Mouse (Mus musculus) neural tube, embryonic 14.5 days (tissue): Measurements from ENCODE around the gene Rptor. TPM values are rescaled to one million over a fixed set of nuclear protein-coding genes. Genes with fewer than 3 reads are reported as not detected.

Source experiments
- ATAC-seq: fragments of 200-750 bp; cut with Nextera tagmentation; 2 replicates; pipeline ENCODE4 v1.8.0; 2017; ENCODE audit warnings: low read depth, mild to moderate bottlenecking, moderate TSS enrichment, moderate library complexity
- H3K27ac ChIP-seq: fragments of 300-500 bp; sonication (generic); 2 replicates; pipeline ENCODE4 v1.5.1; 2014; ENCODE audit warnings: low read depth, mild to moderate bottlenecking, control low read depth, low read length, moderate library complexity, mixed read lengths
- H3K27me3 ChIP-seq: fragments of 300-500 bp; sonication (generic); 2 replicates; pipeline ENCODE4 v1.6.1; 2014; ENCODE audit warnings: low read length; ENCODE audit not compliant: control insufficient read depth, insufficient read depth
- H3K36me3 ChIP-seq: fragments of 300-500 bp; sonication (generic); 2 replicates; pipeline ENCODE4 v1.6.1; 2014; ENCODE audit warnings: low read length, mixed read lengths; ENCODE audit not compliant: control insufficient read depth, insufficient read depth
- H3K4me1 ChIP-seq: fragments of 300-500 bp; sonication (generic); 2 replicates; pipeline ENCODE4 v1.6.1; 2014; ENCODE audit warnings: low read length; ENCODE audit not compliant: control insufficient read depth, insufficient read depth
- H3K4me2 ChIP-seq: fragments of 300-500 bp; sonication (generic); 2 replicates; pipeline ENCODE4 v1.6.1; 2014; ENCODE audit warnings: mild to moderate bottlenecking, low read depth, low read length, control low read depth
- H3K4me3 ChIP-seq: fragments of 300-500 bp; sonication (generic); 2 replicates; pipeline ENCODE4 v1.5.1; 2014; ENCODE audit warnings: low read depth, low read length, control low read depth, mixed read lengths
- H3K9ac ChIP-seq: fragments of 300-500 bp; sonication (generic); replicated peaks from 2 replicates; pipeline ENCODE4 v1.6.1; 2014; ENCODE audit warnings: low read depth, mild to moderate bottlenecking, control low read depth, low read length, mixed read lengths
- H3K9me3 ChIP-seq: fragments of 300-500 bp; sonication (generic); 2 replicates; pipeline ENCODE4 v1.6.1; 2016; ENCODE audit warnings: low read length; ENCODE audit not compliant: control insufficient read depth
- WGBS: fragments of 180-500 bp; shearing (Covaris S2); extraction: QIAGEN DNeasy Blood & Tissue Kit; methylation state at CpG from one replicate; pipeline ENCODE4 v1.1.7; 2014; 5-methylcytosine and 5-hydroxymethylcytosine counted together
- polyA plus RNA-seq: library from polyadenylated mRNA; unstranded; fragments of >200 nt; fragmentation: Nextera tagmentation; extraction: Ambion mirVana; gene quantifications from 2 replicates; pipeline ENCODE4 v1.2.1, GENCODE M21; 2014

Rptor gene
- polyA plus RNA-seq, 1 experiment from 2014 or later = 13.4 TPM

- ATAC-seq = no peak
- WGBS = 45% methylated on average over 5 of the region's 5 CpGs
- Histone ChIP-seq H3K4me1 (no peaks in the 10 kb centered on the region), H3K9me3 (no peaks in the 10 kb centered on the region), H3K27me3 (no peaks in the 10 kb centered on the region), H3K4me3 (no peak overlapping the region), H3K9ac (no peak overlapping the region), H3K4me2 (no peak overlapping the region), H3K27ac (no peak overlapping the region), H3K36me3 (no peaks in the 10 kb centered on the region)
Measured at GRCm38 (mm10) chr11:119618763-119619162, 16.1 kb downstream of the Rptor start.

DNA sequence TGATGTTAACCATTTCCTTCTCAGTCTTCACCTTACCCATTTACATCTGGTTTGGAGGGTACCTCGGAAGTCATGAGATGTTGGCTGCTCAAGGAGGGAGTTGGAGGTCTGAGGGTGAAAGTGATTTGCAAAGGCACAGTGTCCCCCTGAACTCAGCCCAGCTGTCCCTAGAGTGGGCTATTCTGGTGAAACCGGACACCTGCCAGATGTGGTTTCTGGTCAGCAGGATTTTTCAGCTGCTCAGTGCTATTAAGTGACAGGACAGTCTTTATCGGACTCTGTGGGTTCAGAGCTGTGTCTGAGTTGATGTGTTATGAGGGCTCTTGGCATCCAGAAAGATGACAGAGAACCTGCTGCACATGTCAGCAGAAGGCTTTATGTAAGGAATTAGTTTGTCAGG lies 18.6 kb downstream of the Rptor start:
- WGBS = 85% methylated on average over 3 of the region's 3 CpGs
- ATAC-seq = no peak

DNA sequence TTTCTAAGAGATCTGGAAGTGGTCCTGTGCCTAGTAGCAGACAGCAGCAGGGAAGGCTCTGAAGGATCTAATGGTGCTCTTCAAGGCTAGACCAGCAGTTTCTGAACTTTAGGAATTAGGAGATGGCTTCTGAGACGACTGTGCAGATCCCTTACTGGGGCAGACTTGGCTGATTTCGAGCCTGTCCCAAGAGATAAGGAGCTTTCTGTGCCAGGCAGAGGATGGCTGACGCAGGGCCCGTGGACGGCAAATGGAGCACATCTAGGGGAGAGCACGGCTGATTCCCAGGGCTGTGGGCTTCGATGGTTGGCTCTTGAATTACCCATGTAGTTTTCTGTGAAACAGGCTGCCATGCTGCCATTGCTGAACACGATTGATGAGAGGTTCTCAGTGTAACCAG lies 21.1 kb downstream of the Rptor start:
- Histone ChIP-seq H3K9me3 (no peaks in the 10 kb centered on the region), H3K4me2 (no peak overlapping the region), H3K4me1 (0 out of 2 replicates have a peak, but pooled peaks cover 6% of the 10 kb centered on the region), H3K27ac (no peak overlapping the region), H3K9ac (no peak overlapping the region), H3K27me3 (no peaks in the 10 kb centered on the region), H3K4me3 (no peak overlapping the region), H3K36me3 (no peaks in the 10 kb centered on the region)
- 80% methylated on average over 8 of the region's 8 CpGs for WGBS
- no peak for ATAC-seq

More for the DNA sequence above, 18.6 kb downstream of the Rptor start:
- Histone ChIP-seq H3K4me3 (no peak overlapping the region), H3K27me3 (no peaks in the 10 kb centered on the region), H3K4me2 (no peak overlapping the region), H3K4me1 (0 out of 2 replicates have a peak, but pooled peaks cover 6% of the 10 kb centered on the region), H3K36me3 (no peaks in the 10 kb centered on the region), H3K9me3 (no peaks in the 10 kb centered on the region), H3K9ac (no peak overlapping the region), H3K27ac (no peak overlapping the region)

DNA sequence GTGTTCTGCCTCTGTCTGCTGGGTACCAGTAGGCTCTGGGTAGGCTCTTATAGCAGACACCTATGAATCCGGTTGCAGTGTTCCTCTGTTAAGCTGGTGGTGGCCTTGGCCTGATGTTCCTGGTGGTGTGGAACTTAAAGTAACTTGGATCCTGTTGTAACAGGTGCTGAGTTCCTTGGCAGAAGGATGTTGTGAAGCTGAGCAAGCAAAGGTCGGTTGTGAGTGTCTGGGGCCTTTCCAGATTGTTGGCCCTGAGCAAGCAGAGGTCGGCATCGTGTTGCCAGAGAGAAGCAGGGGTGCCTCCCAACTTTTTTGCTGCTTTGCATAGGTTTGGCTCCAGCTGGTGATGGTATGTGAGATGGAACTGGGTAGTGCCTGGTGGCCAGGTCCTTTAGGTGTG lies 21.7 kb downstream of the Rptor start:
- H3K27me3 ChIP-seq = no peaks in the 10 kb centered on the region

DNA sequence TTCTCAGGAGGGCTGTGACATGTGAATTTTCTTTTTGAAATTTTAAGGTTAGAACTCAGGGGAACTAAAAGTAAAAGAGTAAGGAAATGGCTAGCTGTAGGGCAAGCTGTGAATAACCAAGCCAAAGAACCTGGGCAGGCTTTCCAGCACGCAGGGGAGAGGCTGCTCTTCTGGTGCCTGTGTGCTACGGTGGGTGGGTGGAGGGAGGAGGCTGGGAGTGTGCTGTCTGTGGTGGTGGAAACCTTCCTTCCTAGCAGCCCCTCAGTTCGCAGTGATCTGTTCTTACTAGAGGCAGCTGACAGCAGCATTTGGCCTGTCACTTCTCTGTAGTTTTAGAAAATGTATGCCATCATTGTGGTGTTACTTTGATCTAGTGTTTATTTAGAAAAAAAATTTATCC lies 22.2 kb downstream of the Rptor start:
- no peak overlapping the region for H3K4me2 ChIP-seq
- no peak overlapping the region for H3K27ac ChIP-seq
- no peak overlapping the region for H3K9ac ChIP-seq
- H3K36me3 ChIP-seq = no peaks in the 10 kb centered on the region
- H3K27me3 ChIP-seq = no peaks in the 10 kb centered on the region
- no peaks in the 10 kb centered on the region for H3K9me3 ChIP-seq
- H3K4me3 ChIP-seq = no peak overlapping the region
- 49% methylated on average over 3 of the region's 3 CpGs for WGBS
- H3K4me1 ChIP-seq = 0 out of 2 replicates have a peak, but pooled peaks cover 6% of the 10 kb centered on the region
- ATAC-seq = no peak

More for the DNA sequence above, 21.7 kb downstream of the Rptor start:
- H3K4me3 ChIP-seq = no peak overlapping the region
- H3K4me2 ChIP-seq = no peak overlapping the region
- H3K9ac ChIP-seq = no peak overlapping the region
- H3K9me3 ChIP-seq = no peaks in the 10 kb centered on the region
- ATAC-seq = no peak
- 84% methylated on average over 4 of the region's 4 CpGs for WGBS
- no peak overlapping the region for H3K27ac ChIP-seq
- 0 out of 2 replicates have a peak, but pooled peaks cover 6% of the 10 kb centered on the region for H3K4me1 ChIP-seq
- H3K36me3 ChIP-seq = no peaks in the 10 kb centered on the region

DNA sequence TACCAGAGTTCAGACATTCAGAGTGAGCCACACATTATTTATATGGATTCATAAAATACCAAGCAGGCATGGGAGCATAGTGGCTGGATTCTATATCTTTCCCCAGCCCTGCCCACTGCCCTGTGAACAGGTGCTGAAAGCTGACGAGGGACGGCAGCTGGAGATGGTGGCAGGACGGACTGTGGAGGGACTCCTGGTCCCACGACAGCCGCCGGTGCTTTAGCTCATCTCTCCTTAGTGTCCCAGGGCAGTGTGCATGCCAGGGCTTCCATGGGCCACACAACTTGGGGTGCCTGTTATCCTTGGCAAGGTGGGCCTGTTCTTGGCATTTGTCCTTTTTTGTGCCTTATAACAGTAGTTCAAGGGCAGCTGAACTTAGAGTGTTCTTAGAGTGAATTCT lies 22.8 kb downstream of the Rptor start:
- WGBS = 64% methylated on average over 6 of the region's 6 CpGs
- no peak overlapping the region for H3K9ac ChIP-seq
- H3K4me3 ChIP-seq = no peak overlapping the region

GRCm38 (mm10) chr11:119625943-119626342 lies 23.2 kb downstream of the Rptor start:
- Histone ChIP-seq H3K4me1 (peaks cover 11% of the 10 kb centered on the region; the same call in 1 of the 2 replicates), H3K9me3 (no peaks in the 10 kb centered on the region), H3K27me3 (no peaks in the 10 kb centered on the region), H3K27ac (no peak overlapping the region), H3K36me3 (no peaks in the 10 kb centered on the region), H3K9ac (no peak overlapping the region), H3K4me3 (no peak overlapping the region), H3K4me2 (no peak overlapping the region)
- no peak for ATAC-seq
- WGBS = 53% methylated on average over 6 of the region's 6 CpGs

More for the DNA sequence above, 22.8 kb downstream of the Rptor start:
- H3K36me3 ChIP-seq = no peaks in the 10 kb centered on the region
- ATAC-seq = no peak
- peaks cover 9% of the 10 kb centered on the region; the same call in 1 of the 2 replicates for H3K4me1 ChIP-seq
- no peaks in the 10 kb centered on the region for H3K9me3 ChIP-seq
- H3K4me2 ChIP-seq = no peak overlapping the region
- no peaks in the 10 kb centered on the region for H3K27me3 ChIP-seq
- H3K27ac ChIP-seq = no peak overlapping the region

- Histone ChIP-seq H3K27ac (no peak overlapping the region), H3K4me1 (peaks cover 11% of the 10 kb centered on the region; the same call in 1 of the 2 replicates), H3K9ac (no peak overlapping the region), H3K27me3 (no peaks in the 10 kb centered on the region), H3K9me3 (no peaks in the 10 kb centered on the region), H3K4me2 (no peak overlapping the region), H3K36me3 (no peaks in the 10 kb centered on the region), H3K4me3 (no peak overlapping the region)
- WGBS = 68% methylated on average over 3 of the region's 3 CpGs
- no peak for ATAC-seq
Measured at GRCm38 (mm10) chr11:119627243-119627642, 24.5 kb downstream of the Rptor start.

- no peak overlapping the region for H3K27ac ChIP-seq
- no peak overlapping the region for H3K4me3 ChIP-seq
- peaks cover 11% of the 10 kb centered on the region; the same call in 1 of the 2 replicates for H3K4me1 ChIP-seq
- no peak for ATAC-seq
- no peaks in the 10 kb centered on the region for H3K27me3 ChIP-seq
- H3K9ac ChIP-seq = no peak overlapping the region
- no peak overlapping the region for H3K4me2 ChIP-seq
- H3K36me3 ChIP-seq = no peaks in the 10 kb centered on the region
- WGBS = 85% methylated on average over 3 of the region's 3 CpGs
- H3K9me3 ChIP-seq = no peaks in the 10 kb centered on the region
Measured at GRCm38 (mm10) chr11:119629072-119629471, 26.4 kb downstream of the Rptor start.
